Mouse (Mus musculus): Measurements from ENCODE around the gene Ntm. TPM values are rescaled to one million over a fixed set of nuclear protein-coding genes. Genes with fewer than 3 reads are reported as not detected.

Ntm gene
- polyA plus RNA-seq, 1 experiment, result 5.4 TPM

GRCm38 (mm10) chr9:29161059-29161642 lies 801.8 kb downstream of the Ntm start:
- no peaks in the 10 kb centered on the region for H3K36me3 ChIP-seq (ENCODE audit: control insufficient read depth, insufficient read depth, low read length)
- H3K27ac ChIP-seq (ENCODE audit: control insufficient read depth, insufficient read depth, low read depth, low read length), result no peak overlapping the region
- TF ChIP-seq POLR2A (IDR thresholded peaks at IDR 0.05; ENCODE audit: control insufficient read depth, low read depth, low read length) (no peak), CTCF (IDR thresholded peaks at IDR 0.05; ENCODE audit: control insufficient read depth, insufficient read depth, insufficient replicate concordance, low read depth, low read length) (no peak)
- no peaks in the 10 kb centered on the region for H3K4me1 ChIP-seq (ENCODE audit: control insufficient read depth, insufficient read depth, low read length)
- H3K4me3 ChIP-seq (ENCODE audit: control insufficient read depth, low read depth, low read length), result no peak overlapping the region
- H3K27me3 ChIP-seq (ENCODE audit: control insufficient read depth, insufficient read depth, low read length), result no peaks in the 10 kb centered on the region

GRCm38 (mm10) chr9:29145901-29146300 lies 817.0 kb downstream of the Ntm start:
- Histone ChIP-seq H3K4me1 (ENCODE audit: control insufficient read depth, insufficient read depth, low read length) (no peaks in the 10 kb centered on the region), H3K27me3 (ENCODE audit: control insufficient read depth, insufficient read depth, low read length) (no peaks in the 10 kb centered on the region), H3K4me3 (ENCODE audit: control insufficient read depth, low read depth, low read length) (no peak overlapping the region), H3K36me3 (ENCODE audit: control insufficient read depth, insufficient read depth, low read length) (no peaks in the 10 kb centered on the region), H3K27ac (ENCODE audit: control insufficient read depth, insufficient read depth, low read depth, low read length) (no peak overlapping the region)
- no peak for TF ChIP-seq POLR2A (IDR thresholded peaks at IDR 0.05; ENCODE audit: control insufficient read depth, low read depth, low read length)
- TF ChIP-seq CTCF (IDR thresholded peaks at IDR 0.05; ENCODE audit: control insufficient read depth, insufficient read depth, insufficient replicate concordance, low read depth, low read length), result no peak

DNA sequence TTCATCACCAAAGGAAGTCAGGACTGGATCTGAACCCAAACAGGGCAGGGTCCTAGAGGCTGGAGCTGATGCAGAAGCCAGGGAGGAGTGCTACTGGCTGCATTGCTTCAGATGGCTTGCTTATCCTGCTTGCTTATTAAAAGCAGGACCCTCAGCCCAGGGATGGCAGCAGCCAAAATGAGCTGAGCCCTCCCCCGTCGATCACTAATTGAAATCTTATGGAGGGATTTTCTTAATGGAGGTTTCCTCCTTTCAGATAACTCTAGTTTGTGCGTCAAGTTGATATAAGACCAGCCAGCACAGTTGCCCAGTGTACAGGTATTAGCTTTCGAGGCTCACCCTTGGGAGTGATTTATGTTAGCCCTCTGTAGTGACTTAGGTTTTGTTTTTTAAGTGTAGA lies 826.9 kb downstream of the Ntm start:
- Histone ChIP-seq H3K27ac (ENCODE audit: control insufficient read depth, insufficient read depth, low read depth, low read length) (no peak overlapping the region), H3K4me1 (ENCODE audit: control insufficient read depth, insufficient read depth, low read length) (no peaks in the 10 kb centered on the region), H3K36me3 (ENCODE audit: control insufficient read depth, insufficient read depth, low read length) (no peaks in the 10 kb centered on the region), H3K4me3 (ENCODE audit: control insufficient read depth, low read depth, low read length) (no peak overlapping the region), H3K27me3 (ENCODE audit: control insufficient read depth, insufficient read depth, low read length) (no peaks in the 10 kb centered on the region)
- TF ChIP-seq POLR2A (IDR thresholded peaks at IDR 0.05; ENCODE audit: control insufficient read depth, low read depth, low read length) (no peak), CTCF (IDR thresholded peaks at IDR 0.05; ENCODE audit: control insufficient read depth, insufficient read depth, insufficient replicate concordance, low read depth, low read length) (no peak)

DNA sequence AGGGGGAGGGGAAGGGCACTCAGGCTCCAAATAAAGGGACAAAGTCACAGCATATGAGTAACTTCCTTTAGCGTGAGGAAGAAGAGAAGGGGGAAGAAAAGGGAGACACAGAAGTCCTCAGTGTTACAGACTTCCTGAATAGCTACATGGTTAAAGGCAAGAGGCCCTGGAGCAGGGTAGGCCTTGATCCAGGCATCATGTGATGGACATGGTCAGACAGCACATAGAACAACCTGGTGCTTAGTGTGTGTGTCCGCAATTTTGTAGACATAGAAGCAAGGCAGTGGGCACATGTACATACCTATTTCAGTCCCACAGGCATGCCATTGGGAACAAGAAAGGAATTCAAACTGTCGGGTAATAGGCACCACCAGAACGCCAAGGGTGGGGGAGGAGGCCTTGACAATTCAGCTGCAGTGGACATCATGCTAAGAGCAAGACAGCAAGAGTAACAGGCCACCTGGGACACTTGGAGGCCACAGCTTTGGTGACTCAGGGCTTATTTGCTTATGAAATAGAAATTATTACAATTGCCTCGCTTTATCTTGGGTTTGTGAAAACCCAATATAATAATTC lies 832.1 kb downstream of the Ntm start:
- H3K36me3 ChIP-seq (ENCODE audit: control insufficient read depth, insufficient read depth, low read length), result no peaks in the 10 kb centered on the region
- no peak overlapping the region for H3K27ac ChIP-seq (ENCODE audit: control insufficient read depth, insufficient read depth, low read depth, low read length)
- H3K4me1 ChIP-seq (ENCODE audit: control insufficient read depth, insufficient read depth, low read length), result no peaks in the 10 kb centered on the region
- H3K27me3 ChIP-seq (ENCODE audit: control insufficient read depth, insufficient read depth, low read length), result no peaks in the 10 kb centered on the region
- no peak for TF ChIP-seq CTCF (IDR thresholded peaks at IDR 0.05; ENCODE audit: control insufficient read depth, insufficient read depth, insufficient replicate concordance, low read depth, low read length)
- no peak for TF ChIP-seq POLR2A (IDR thresholded peaks at IDR 0.05; ENCODE audit: control insufficient read depth, low read depth, low read length)
- H3K4me3 ChIP-seq (ENCODE audit: control insufficient read depth, low read depth, low read length), result no peak overlapping the region

DNA sequence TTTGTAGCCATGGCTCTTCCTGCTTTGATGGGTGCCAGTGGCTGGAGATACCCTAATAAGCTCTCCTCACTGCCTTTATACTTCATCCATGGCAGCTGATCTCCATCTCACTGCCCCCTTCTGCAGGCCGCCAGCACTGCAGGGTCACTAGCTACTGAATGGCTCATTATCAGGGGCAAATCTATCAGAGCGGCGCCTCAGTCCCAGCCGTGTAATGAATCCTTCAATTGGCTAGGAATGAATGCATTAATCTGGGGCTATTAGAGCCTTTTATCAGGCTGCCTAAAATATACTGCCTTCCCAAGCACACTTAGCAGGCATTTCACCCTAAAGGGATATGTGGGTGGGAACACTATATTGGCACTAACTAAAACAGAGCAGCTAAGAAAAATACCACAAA lies 832.6 kb downstream of the Ntm start:
- Histone ChIP-seq H3K4me3 (ENCODE audit: control insufficient read depth, low read depth, low read length) (no peak overlapping the region), H3K36me3 (ENCODE audit: control insufficient read depth, insufficient read depth, low read length) (no peaks in the 10 kb centered on the region), H3K27ac (ENCODE audit: control insufficient read depth, insufficient read depth, low read depth, low read length) (no peak overlapping the region), H3K4me1 (ENCODE audit: control insufficient read depth, insufficient read depth, low read length) (no peaks in the 10 kb centered on the region), H3K27me3 (ENCODE audit: control insufficient read depth, insufficient read depth, low read length) (no peaks in the 10 kb centered on the region)
- TF ChIP-seq POLR2A (IDR thresholded peaks at IDR 0.05; ENCODE audit: control insufficient read depth, low read depth, low read length) (no peak), CTCF (IDR thresholded peaks at IDR 0.05; ENCODE audit: control insufficient read depth, insufficient read depth, insufficient replicate concordance, low read depth, low read length) (no peak)

DNA sequence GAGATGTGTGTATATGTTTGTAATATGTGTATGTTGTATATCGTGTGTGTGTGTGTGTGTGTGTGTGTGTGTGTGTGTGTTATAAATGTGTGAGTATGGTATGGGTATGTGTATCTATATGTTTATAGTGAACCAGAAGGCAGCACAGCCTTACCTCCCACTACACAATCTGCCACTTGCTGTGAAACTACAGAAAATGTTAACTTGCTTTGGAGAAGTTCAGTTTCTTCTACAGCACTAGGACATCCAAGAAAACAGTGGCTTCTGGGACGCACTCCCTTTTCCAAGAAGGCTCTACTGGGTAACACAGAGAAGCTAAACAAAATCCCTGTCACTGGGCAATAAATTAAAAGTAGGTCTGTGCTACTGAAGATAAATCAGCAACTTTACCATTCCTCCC lies 834.5 kb downstream of the Ntm start:
- Histone ChIP-seq H3K27ac (ENCODE audit: control insufficient read depth, insufficient read depth, low read depth, low read length) (no peak overlapping the region), H3K36me3 (ENCODE audit: control insufficient read depth, insufficient read depth, low read length) (no peaks in the 10 kb centered on the region), H3K27me3 (ENCODE audit: control insufficient read depth, insufficient read depth, low read length) (no peaks in the 10 kb centered on the region), H3K4me1 (ENCODE audit: control insufficient read depth, insufficient read depth, low read length) (no peaks in the 10 kb centered on the region), H3K4me3 (ENCODE audit: control insufficient read depth, low read depth, low read length) (no peak overlapping the region)
- TF ChIP-seq CTCF (IDR thresholded peaks at IDR 0.05; ENCODE audit: control insufficient read depth, insufficient read depth, insufficient replicate concordance, low read depth, low read length) (no peak), POLR2A (IDR thresholded peaks at IDR 0.05; ENCODE audit: control insufficient read depth, low read depth, low read length) (no peak)

- H3K4me3 ChIP-seq (ENCODE audit: control insufficient read depth, low read depth, low read length), result no peak overlapping the region
- no peaks in the 10 kb centered on the region for H3K27me3 ChIP-seq (ENCODE audit: control insufficient read depth, insufficient read depth, low read length)
- no peaks in the 10 kb centered on the region for H3K36me3 ChIP-seq (ENCODE audit: control insufficient read depth, insufficient read depth, low read length)
- TF ChIP-seq POLR2A (IDR thresholded peaks at IDR 0.05; ENCODE audit: control insufficient read depth, low read depth, low read length), result no peak
- TF ChIP-seq CTCF (IDR thresholded peaks at IDR 0.05; ENCODE audit: control insufficient read depth, insufficient read depth, insufficient replicate concordance, low read depth, low read length), result no peak
- no peaks in the 10 kb centered on the region for H3K4me1 ChIP-seq (ENCODE audit: control insufficient read depth, insufficient read depth, low read length)
- no peak overlapping the region for H3K27ac ChIP-seq (ENCODE audit: control insufficient read depth, insufficient read depth, low read depth, low read length)
Observed at GRCm38 (mm10) chr9:29124455-29124854, 838.5 kb downstream of the Ntm start.
